Mouse (Mus musculus) myocyte (in vitro differentiated cells): ENCODE results near the gene Lats2. TPM values are rescaled to one million over a fixed set of nuclear protein-coding genes. Genes with fewer than 3 reads are reported as not detected.

Source experiments
- H3K27me3 ChIP-seq: one replicate; pipeline ENCODE4 v1.6.1; 2011; ENCODE audit not compliant: control insufficient read depth, insufficient read depth, insufficient read length
- H3K36me3 ChIP-seq: one replicate; pipeline ENCODE4 v1.6.1; 2011; ENCODE audit not compliant: control insufficient read depth, insufficient read depth
- H3K4me2 ChIP-seq: one replicate; pipeline ENCODE4 v1.6.1; 2011; ENCODE audit warnings: low read depth, control low read depth
- H3K4me3 ChIP-seq: one replicate; pipeline ENCODE4 v1.5.1; 2011; ENCODE audit warnings: mild to moderate bottlenecking, control low read depth, moderate library complexity
- H3K79me2 ChIP-seq: one replicate; pipeline ENCODE4 v1.6.1; 2011; ENCODE audit not compliant: control insufficient read depth, insufficient read depth
- H3ac ChIP-seq: one replicate; pipeline ENCODE4 v1.6.1; 2011; ENCODE audit not compliant: control insufficient read depth, insufficient read length
- CEBPB ChIP-seq: IDR thresholded peaks from 2 replicates; pipeline ENCODE4 v1.6.1; 2011; ENCODE audit warnings: mild to moderate bottlenecking, moderate library complexity; ENCODE audit not compliant: poor library complexity, insufficient read depth, severe bottlenecking
- E2F4 ChIP-seq: IDR thresholded peaks from one replicate; pipeline ENCODE4 v1.6.1; 2011; ENCODE audit warnings: mild to moderate bottlenecking, control low read depth, moderate library complexity; ENCODE audit not compliant: insufficient read depth
- MAX ChIP-seq: IDR thresholded peaks from one replicate; pipeline ENCODE4 v1.6.1; 2011; ENCODE audit warnings: low read depth, mild to moderate bottlenecking, control low read depth
- MYOD1 ChIP-seq, 3 experiments: IDR thresholded peaks; one replicate each; pipeline ENCODE4 v1.6.1; 2011; ENCODE audit warnings: control low read depth in 2 of 3, low read depth in 2 of 3, mild to moderate bottlenecking in 2 of 3, moderate library complexity in 1 of 3; ENCODE audit not compliant: insufficient read length in 2 of 3, control insufficient read depth in 1 of 3
- MYOG ChIP-seq, 3 experiments: IDR thresholded peaks; one replicate each; pipeline ENCODE4 v1.6.1; 2011; ENCODE audit warnings: control low read depth in 2 of 3, low read depth in 2 of 3, mild to moderate bottlenecking in 2 of 3; ENCODE audit not compliant: insufficient read length in 2 of 3, control insufficient read depth in 1 of 3, insufficient read depth in 1 of 3
- POLR2A ChIP-seq: IDR thresholded peaks from one replicate; pipeline ENCODE4 v1.6.1; 2011; ENCODE audit warnings: low read depth, mild to moderate bottlenecking, control low read depth, moderate library complexity; ENCODE audit not compliant: insufficient read length
- POLR2AphosphoS2 ChIP-seq: IDR thresholded peaks from one replicate; pipeline ENCODE4 v1.6.1; 2011; ENCODE audit warnings: low read depth, control low read depth; ENCODE audit not compliant: insufficient read length
- REST ChIP-seq: IDR thresholded peaks from one replicate; pipeline ENCODE4 v1.6.1; 2011; ENCODE audit warnings: mild to moderate bottlenecking, control low read depth, moderate library complexity; ENCODE audit not compliant: insufficient read depth, insufficient read length
- SRF ChIP-seq: IDR thresholded peaks from one replicate; pipeline ENCODE4 v1.6.1; 2011; ENCODE audit warnings: low read depth; ENCODE audit not compliant: control insufficient read depth, insufficient read length
- TCF12 ChIP-seq: IDR thresholded peaks from one replicate; pipeline ENCODE4 v1.6.1; 2011; ENCODE audit warnings: mild to moderate bottlenecking, control low read depth; ENCODE audit not compliant: poor library complexity, insufficient read depth, severe bottlenecking
- TCF3 ChIP-seq: IDR thresholded peaks from one replicate; pipeline ENCODE4 v1.6.1; 2011; ENCODE audit warnings: low read depth, control low read depth; ENCODE audit not compliant: insufficient read length
- USF1 ChIP-seq: IDR thresholded peaks from one replicate; pipeline ENCODE4 v1.6.1; 2011; ENCODE audit warnings: low read depth, mild to moderate bottlenecking, control low read depth, moderate library complexity
- polyA plus RNA-seq: library from polyadenylated mRNA; unstranded; fragments of >200 nt; fragmentation: generic; extraction: Trizol; gene quantifications from one replicate; pipeline ENCODE4 v1.2.1, GENCODE M21; 2012; ENCODE audit warnings: missing spikeins

Gene Lats2
- polyA plus RNA-seq, 1 experiment, result 10.6 TPM

DNA sequence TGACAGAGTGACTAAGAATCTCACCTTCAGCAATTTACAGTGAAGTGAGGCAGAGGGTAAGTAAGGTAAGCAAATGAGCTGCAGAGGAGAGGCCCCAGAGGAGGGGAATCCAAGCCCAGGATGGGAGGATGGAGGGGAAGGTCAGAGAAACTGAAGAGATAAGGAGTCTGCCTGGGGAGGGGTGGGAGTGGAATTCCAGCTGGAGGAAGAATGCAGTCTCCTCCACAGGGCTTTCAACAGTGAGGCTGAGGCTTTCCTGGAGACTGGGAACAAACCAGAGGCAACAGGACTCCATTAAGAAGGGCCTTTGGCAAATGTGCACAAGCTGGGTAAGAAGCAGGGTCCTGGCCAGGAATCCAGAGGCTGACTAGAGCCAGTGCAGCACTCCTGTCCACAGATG lies 21.1 kb downstream of the Lats2 start:
- H3ac ChIP-seq, result no peak overlapping the region
- H3K4me3 ChIP-seq, result no peak overlapping the region
- no peak overlapping the region for H3K4me2 ChIP-seq
- peaks cover 5% of the 10 kb centered on the region for H3K36me3 ChIP-seq
- H3K27me3 ChIP-seq, result no peaks in the 10 kb centered on the region
- no peak for TF ChIP-seq MAX
- TF ChIP-seq USF1, result no peak
- TF ChIP-seq TCF3, result no peak
- no peak for TF ChIP-seq TCF12
- no peak for TF ChIP-seq MYOD1 (IDR thresholded peaks at IDR 0.05; ENCODE audit: control insufficient read depth in 1 of 3, insufficient read length in 2 of 3, low read depth in 2 of 3)
- no peak for TF ChIP-seq MYOG (IDR thresholded peaks at IDR 0.05; ENCODE audit: control insufficient read depth in 1 of 3, insufficient read depth in 1 of 3, insufficient read length in 2 of 3, low read depth in 2 of 3)
- no peak for TF ChIP-seq E2F4
- no peak for TF ChIP-seq POLR2AphosphoS2
- TF ChIP-seq CEBPB, result no peak
- no peak for TF ChIP-seq REST
- no peak for TF ChIP-seq SRF
- TF ChIP-seq POLR2A, result no peak
- H3K79me2 ChIP-seq, result peaks cover 86% of the 10 kb centered on the region

DNA sequence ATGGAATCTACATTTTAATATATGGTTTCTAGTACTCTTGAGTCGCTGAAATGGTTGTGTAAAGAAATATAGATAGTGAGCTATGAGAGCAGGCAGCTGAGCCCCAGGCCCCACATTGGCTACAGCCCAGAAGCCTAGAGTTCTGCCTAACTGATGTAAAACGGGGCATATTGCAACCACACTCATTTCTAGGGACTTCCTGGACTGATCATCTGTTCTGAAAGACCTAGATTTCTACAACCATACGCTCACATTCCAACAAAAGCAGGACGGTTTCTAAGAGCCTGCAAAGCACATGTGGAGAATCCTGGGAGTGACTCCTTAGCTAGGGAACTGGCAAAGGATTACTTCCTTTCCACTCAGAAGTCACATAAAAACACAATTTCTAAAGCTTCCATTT lies 22.0 kb downstream of the Lats2 start:
- H3K4me2 ChIP-seq, result no peak overlapping the region
- H3K4me3 ChIP-seq, result no peak overlapping the region
- no peaks in the 10 kb centered on the region for H3K27me3 ChIP-seq
- peaks cover 5% of the 10 kb centered on the region for H3K36me3 ChIP-seq
- H3ac ChIP-seq, result no peak overlapping the region
- H3K79me2 ChIP-seq, result peaks cover 84% of the 10 kb centered on the region
- no peak for TF ChIP-seq MYOG (IDR thresholded peaks at IDR 0.05; ENCODE audit: control insufficient read depth in 1 of 3, insufficient read depth in 1 of 3, insufficient read length in 2 of 3, low read depth in 2 of 3)
- TF ChIP-seq POLR2AphosphoS2, result no peak
- no peak for TF ChIP-seq POLR2A
- TF ChIP-seq CEBPB, result no peak
- no peak for TF ChIP-seq REST

DNA sequence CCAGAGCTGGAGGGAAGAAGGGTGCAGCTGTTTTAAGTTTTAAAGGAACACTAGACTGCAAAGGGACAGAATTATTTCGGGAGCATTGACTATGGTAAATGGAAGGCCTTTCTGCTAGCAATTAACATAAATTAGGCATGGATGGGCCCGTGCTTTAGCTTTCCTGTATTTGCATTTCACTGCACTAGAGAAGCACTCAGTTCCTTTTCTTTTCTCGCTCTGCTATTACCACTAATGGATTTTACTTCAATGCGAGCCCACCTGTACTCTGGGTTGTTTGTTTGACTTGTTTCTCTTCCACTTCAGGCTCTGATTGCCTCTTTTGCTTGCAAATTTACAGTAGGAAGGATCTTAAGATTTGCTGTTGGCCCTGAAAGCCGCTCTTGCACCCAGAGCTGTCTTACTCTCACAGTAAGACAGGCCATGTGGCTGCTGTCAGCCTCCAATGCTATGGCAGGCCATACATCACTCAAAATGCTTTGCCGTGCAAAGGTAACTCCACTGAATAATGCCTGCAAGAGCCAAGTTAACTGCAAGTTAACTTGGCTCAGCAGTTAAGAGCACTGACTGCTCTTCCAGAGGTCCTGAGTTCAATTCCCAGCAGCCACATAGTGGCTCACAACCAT lies 25.4 kb downstream of the Lats2 start:
- peaks cover 5% of the 10 kb centered on the region for H3K36me3 ChIP-seq
- peaks cover 72% of the 10 kb centered on the region for H3K79me2 ChIP-seq
- no peak overlapping the region for H3K4me2 ChIP-seq
- no peak for TF ChIP-seq SRF
- TF ChIP-seq MAX, result no peak
- no peak for TF ChIP-seq POLR2AphosphoS2
- TF ChIP-seq MYOD1 (IDR thresholded peaks at IDR 0.05; ENCODE audit: control insufficient read depth in 1 of 3, insufficient read length in 2 of 3, low read depth in 2 of 3), result no peak
- no peak for TF ChIP-seq CEBPB
- no peak for TF ChIP-seq USF1
- H3ac ChIP-seq, result no peak overlapping the region
- no peaks in the 10 kb centered on the region for H3K27me3 ChIP-seq
- no peak overlapping the region for H3K4me3 ChIP-seq

DNA sequence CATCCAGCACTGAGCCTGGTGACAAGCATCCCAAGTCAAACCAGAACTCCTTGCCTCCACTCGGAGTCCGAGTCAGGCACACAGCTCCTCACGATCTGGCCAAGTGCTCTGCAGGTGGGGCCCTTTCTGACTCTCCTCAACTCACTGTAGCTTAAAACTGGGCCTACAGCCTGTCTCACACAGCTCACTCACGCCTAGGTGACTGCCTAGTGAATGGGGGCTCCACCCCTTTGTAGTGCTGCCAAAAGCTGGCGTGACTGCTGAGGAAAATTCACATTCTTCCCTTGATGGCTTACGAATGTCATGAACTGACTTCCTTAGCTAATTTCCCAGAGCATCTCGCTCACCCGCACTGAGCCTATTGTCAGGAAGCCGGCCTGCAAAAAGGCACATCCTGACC lies 27.7 kb downstream of the Lats2 start:
- no peak overlapping the region for H3K4me3 ChIP-seq
- H3K79me2 ChIP-seq, result peaks cover 68% of the 10 kb centered on the region
- peak overlapping the region; percentile 55 for H3K4me2 ChIP-seq
- H3K36me3 ChIP-seq, result peaks cover 5% of the 10 kb centered on the region
- TF ChIP-seq MYOG (IDR thresholded peaks at IDR 0.05; ENCODE audit: control insufficient read depth in 1 of 3, insufficient read depth in 1 of 3, insufficient read length in 2 of 3, low read depth in 2 of 3) (no peak), POLR2A (no peak)
- no peak overlapping the region for H3ac ChIP-seq
- no peaks in the 10 kb centered on the region for H3K27me3 ChIP-seq

DNA sequence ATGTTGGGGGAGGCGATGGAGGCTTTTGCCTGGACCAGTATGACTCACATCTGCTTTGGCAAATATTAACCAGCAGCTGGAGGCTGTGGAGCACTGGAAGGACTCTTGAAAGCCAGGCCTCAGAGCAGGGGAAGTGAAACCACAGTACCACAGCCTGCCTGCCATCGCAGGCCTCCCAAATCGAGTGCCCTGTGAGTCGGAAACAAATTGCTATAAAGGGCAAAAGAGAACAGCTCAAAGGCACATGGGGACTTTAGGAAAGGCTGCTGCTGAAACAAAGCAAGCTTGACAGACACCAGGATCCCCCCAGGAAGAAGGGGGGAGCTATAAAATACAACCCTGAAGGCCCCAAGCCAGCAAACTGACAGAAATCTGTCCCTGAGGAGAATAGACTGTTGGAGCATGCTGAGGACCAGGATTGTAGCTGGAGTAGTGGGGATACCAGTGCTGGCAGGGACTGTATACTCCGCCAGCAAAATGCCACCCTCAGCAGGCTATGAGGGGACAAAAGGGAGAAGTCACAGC lies 28.2 kb downstream of the Lats2 start:
- H3K27me3 ChIP-seq, result no peaks in the 10 kb centered on the region
- H3K4me2 ChIP-seq, result peak overlapping the region; percentile 55
- no peak for TF ChIP-seq POLR2AphosphoS2
- no peak for TF ChIP-seq TCF3
- no peak for TF ChIP-seq MYOD1 (IDR thresholded peaks at IDR 0.05; ENCODE audit: control insufficient read depth in 1 of 3, insufficient read length in 2 of 3, low read depth in 2 of 3)
- TF ChIP-seq E2F4, result no peak
- TF ChIP-seq MAX, result no peak
- TF ChIP-seq SRF, result no peak
- TF ChIP-seq USF1, result no peak
- TF ChIP-seq POLR2A, result no peak
- no peak for TF ChIP-seq CEBPB
- TF ChIP-seq TCF12, result no peak
- no peak for TF ChIP-seq REST
- no peak for TF ChIP-seq MYOG (IDR thresholded peaks at IDR 0.05; ENCODE audit: control insufficient read depth in 1 of 3, insufficient read depth in 1 of 3, insufficient read length in 2 of 3, low read depth in 2 of 3)
- no peak overlapping the region for H3ac ChIP-seq
- peaks cover 5% of the 10 kb centered on the region for H3K36me3 ChIP-seq
- no peak overlapping the region for H3K4me3 ChIP-seq
- H3K79me2 ChIP-seq, result peaks cover 68% of the 10 kb centered on the region
